Mouse (Mus musculus): ENCODE data around the gene Ddb2. TPM values are rescaled to one million over a fixed set of nuclear protein-coding genes. Genes with fewer than 3 reads are reported as not detected.

Gene Ddb2
- polyA plus RNA-seq, 1 experiment from 2014 or later, result 17.3 TPM

DNA sequence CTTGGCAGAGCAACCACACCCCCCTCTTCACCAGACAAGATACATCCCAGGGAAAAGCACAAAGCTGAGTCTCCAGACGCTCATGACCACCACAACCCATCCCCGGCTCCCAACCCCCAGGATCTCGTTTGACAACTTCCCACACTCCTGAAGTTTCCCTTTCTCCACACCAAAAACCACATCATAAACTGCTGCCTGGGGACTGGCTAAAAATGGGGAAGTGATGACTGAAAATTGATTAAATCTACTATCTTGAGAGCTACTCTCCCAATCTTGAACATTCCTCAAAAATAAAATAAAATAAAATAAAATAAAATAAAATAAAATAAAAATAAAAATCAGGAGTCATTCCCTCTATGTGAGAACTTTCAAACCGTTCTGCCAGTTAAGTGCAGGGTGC lies 73.8 kb downstream of the Ddb2 start:
- Histone ChIP-seq H3K36me3 (ENCODE audit: insufficient read depth) (peaks cover 17% of the 10 kb centered on the region), H3K4me2 (no peak overlapping the region), H3K4me3 (ENCODE audit: low read depth, low read length) (no peak overlapping the region), H3K9ac (no peak overlapping the region), H3K4me1 (ENCODE audit: insufficient read depth) (no peaks in the 10 kb centered on the region), H3K27ac (ENCODE audit: low read depth) (no peak overlapping the region), H3K27me3 (ENCODE audit: insufficient read depth, low read length) (no peaks in the 10 kb centered on the region), H3K9me3 (ENCODE audit: low read depth, low read length) (no peaks in the 10 kb centered on the region)
- TF ChIP-seq CTCF (IDR thresholded peaks at IDR 0.05; ENCODE audit: low read depth), result no peak
- 81% methylated on average over 4 of the region's 4 CpGs for WGBS
- ATAC-seq (ENCODE audit: insufficient read depth), result no peak
- DNase-seq, result no peak

Other genes starting within 250 kb of the Ddb2 start
- 1.5 and 1.6 TPM in 2 replicates for gene Rapsn, start 201.4 kb downstream of the Ddb2 start, polyA plus RNA-seq (2014; fragmentation: Nextera tagmentation; extraction: Ambion mirVana)
- 300 and 322 TPM in 2 replicates for gene Psmc3, start 183.0 kb downstream of the Ddb2 start, polyA plus RNA-seq (2014; fragmentation: Nextera tagmentation; extraction: Ambion mirVana)
- 29.0 and 33.3 TPM in 2 replicates for gene Slc39a13, start 166.6 kb downstream of the Ddb2 start, polyA plus RNA-seq (2014; fragmentation: Nextera tagmentation; extraction: Ambion mirVana)
- 6.2 TPM in 2 replicates for gene Spi1, start 154.6 kb downstream of the Ddb2 start, polyA plus RNA-seq (2014; fragmentation: Nextera tagmentation; extraction: Ambion mirVana)
- 0.47 and 7.7 TPM in 2 replicates for gene Mybpc3, start 118.8 kb downstream of the Ddb2 start, polyA plus RNA-seq (2014; fragmentation: Nextera tagmentation; extraction: Ambion mirVana)
- 7.6 and 8.6 TPM in 2 replicates for gene Madd, start 53.1 kb downstream of the Ddb2 start, polyA plus RNA-seq (2014; fragmentation: Nextera tagmentation; extraction: Ambion mirVana)
- gene Nr1h3, start 34.1 kb downstream of the Ddb2 start, polyA plus RNA-seq (2014; fragmentation: Nextera tagmentation; extraction: Ambion mirVana), result 14.2 and 15.7 TPM in 2 replicates
- 33.8 and 34.3 TPM in 2 replicates for gene Acp2, start 34.1 kb downstream of the Ddb2 start, polyA plus RNA-seq (2014; fragmentation: Nextera tagmentation; extraction: Ambion mirVana)
- gene Pacsin3, start 19.0 kb upstream of the Ddb2 start, polyA plus RNA-seq (2014; fragmentation: Nextera tagmentation; extraction: Ambion mirVana), result 41.2 and 46.9 TPM in 2 replicates
- gene Arfgap2, start 28.0 kb upstream of the Ddb2 start, polyA plus RNA-seq (2014; fragmentation: Nextera tagmentation; extraction: Ambion mirVana), result 81.1 and 81.2 TPM in 2 replicates
- 73.3 and 73.4 TPM in 2 replicates for gene 1110051M20Rik, start 207.7 kb upstream of the Ddb2 start, polyA plus RNA-seq (2014; fragmentation: Nextera tagmentation; extraction: Ambion mirVana)
- 7.6 TPM in 2 replicates for gene Lrp4, start 220.5 kb upstream of the Ddb2 start, polyA plus RNA-seq (2014; fragmentation: Nextera tagmentation; extraction: Ambion mirVana)

Data from lung, embryonic 14.5 days (tissue).